Mouse (Mus musculus) right cerebral cortex, postnatal 25 days (tissue): Measurements from ENCODE around the gene B3gnt9.

Experiments used
- DNase-seq: peaks from one replicate; pipeline ENCODE4 v3.0.0; 2022

The B3gnt9 gene

GRCm38 (mm10) chr8:105207675-105208273 lies 47.2 kb downstream of the B3gnt9 start:
- DNase-seq: no peak

- DNase-seq: no peak
These were observed 48.1 kb downstream of the B3gnt9 start for GRCm38 (mm10) chr8:105206766-105207275.

- no peak for DNase-seq
These were observed 49.2 kb downstream of the B3gnt9 start for GRCm38 (mm10) chr8:105205748-105206147.
